37 mouse cellular contexts compared by ENCODE assay signal in the genomic region with DNA sequence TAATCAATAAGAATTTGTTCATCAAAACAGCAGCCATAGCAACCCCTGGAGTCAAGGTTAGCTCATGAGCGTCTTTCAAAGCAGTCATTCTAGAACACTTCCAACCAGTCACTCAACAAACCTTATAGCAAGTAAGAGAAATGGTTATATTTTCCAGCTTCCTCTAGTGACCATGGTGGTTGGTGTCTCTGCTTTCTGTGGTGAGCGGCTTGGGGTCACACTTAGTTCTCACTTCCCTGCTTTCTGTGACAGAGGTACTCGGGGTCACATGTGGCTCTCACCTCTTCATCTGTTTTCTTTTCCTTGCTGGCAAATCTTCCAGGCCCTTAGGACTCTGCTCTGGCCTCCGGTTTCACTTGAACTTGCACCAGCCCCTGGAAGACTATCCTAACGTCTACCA. TPM values are rescaled to one million over a fixed set of nuclear protein-coding genes. Genes with fewer than 3 reads are reported as not detected.
"Had no signal": no experiment of that assay in that cellular context is flagged by ENCODE, and none has a peak within 500 bp of the region (broad histone marks: within the 10 kb centered on the region; RNA-seq: fewer than 3 reads in every experiment).

No protein-coding gene starts in this region.

- H3K4me2 ChIP-seq: embryonic facial prominence, embryonic 12.5 days; embryonic facial prominence, embryonic 13.5 days; embryonic facial prominence, embryonic 15.5 days; forebrain, embryonic 12.5 days; forebrain, embryonic 13.5 days; forebrain, embryonic 15.5 days had no signal

- H3K27ac ChIP-seq: embryonic facial prominence, embryonic 10.5 days; embryonic facial prominence, embryonic 12.5 days; embryonic facial prominence, embryonic 13.5 days; embryonic facial prominence, embryonic 15.5 days; forebrain, embryonic 10.5 days; forebrain, embryonic 12.5 days; forebrain, embryonic 13.5 days; forebrain, embryonic 15.5 days; gastrocnemius, adult 2 months; heart, adult 2 months had no signal

- ATAC-seq: forebrain, embryonic 13.5 days; forebrain, embryonic 14.5 days; forebrain, embryonic 15.5 days; forebrain, embryonic 16.5 days; forebrain, postnatal 0 days had no signal

- DNase-seq: cerebellum, adult 18-20 months; cerebellum, adult 2 months; cerebellum, adult 8-10 months; cerebellum, adult 9-10 months; cerebellum, adult 9-11 months; cerebellum, postnatal 10 days; cerebellum, postnatal 14 days; cerebellum, postnatal 25 days; cerebellum, postnatal 36 days; embryo, embryonic 11 days; forebrain, postnatal 0 days; gastrocnemius, adult 2 months; gastrocnemius, postnatal 10 days; gastrocnemius, postnatal 14 days; gastrocnemius, postnatal 25 days; gastrocnemius, postnatal 36 days; heart, adult 11 months; heart, adult 18-20 months; heart, adult 2 months had no signal

- H3K9me3 ChIP-seq: embryonic facial prominence, embryonic 10.5 days; embryonic facial prominence, embryonic 12.5 days; embryonic facial prominence, embryonic 13.5 days; embryonic facial prominence, embryonic 15.5 days; forebrain, embryonic 10.5 days; forebrain, embryonic 12.5 days; forebrain, embryonic 13.5 days; forebrain, embryonic 15.5 days had no signal

- H3K36me3 ChIP-seq: embryonic facial prominence, embryonic 10.5 days; embryonic facial prominence, embryonic 12.5 days; embryonic facial prominence, embryonic 13.5 days; embryonic facial prominence, embryonic 15.5 days; forebrain, embryonic 10.5 days; forebrain, embryonic 12.5 days; forebrain, embryonic 15.5 days had no signal

- H3K27me3 ChIP-seq: embryonic facial prominence, embryonic 12.5 days; embryonic facial prominence, embryonic 13.5 days; embryonic facial prominence, embryonic 15.5 days; forebrain, embryonic 12.5 days; forebrain, embryonic 13.5 days; forebrain, embryonic 15.5 days had no signal

- H3K4me3 ChIP-seq: embryonic facial prominence, embryonic 10.5 days; embryonic facial prominence, embryonic 12.5 days; embryonic facial prominence, embryonic 13.5 days; embryonic facial prominence, embryonic 15.5 days; erythroblast, embryonic 14.5 days; forebrain, embryonic 10.5 days; forebrain, embryonic 12.5 days; forebrain, embryonic 13.5 days; forebrain, embryonic 15.5 days; gastrocnemius, adult 2 months; heart, adult 2 months had no signal

- H3K9ac ChIP-seq: embryonic facial prominence, embryonic 12.5 days; embryonic facial prominence, embryonic 13.5 days; embryonic facial prominence, embryonic 15.5 days; forebrain, embryonic 12.5 days; forebrain, embryonic 13.5 days; forebrain, embryonic 15.5 days; forebrain, postnatal 0 days had no signal

- H3K4me1 ChIP-seq: embryonic facial prominence, embryonic 12.5 days; embryonic facial prominence, embryonic 15.5 days; forebrain, embryonic 10.5 days; forebrain, embryonic 12.5 days; forebrain, embryonic 13.5 days; forebrain, embryonic 15.5 days had no signal

RNA-seq across cellular contexts. Expression of gene Slc28a3, which starts 8.6 kb away (rescaled TPM):
- total RNA-seq: gastrocnemius, adult 18-20 months; gastrocnemius, adult 2 months; gastrocnemius, adult 8-10 months; gastrocnemius, postnatal 10 days; gastrocnemius, postnatal 14 days; gastrocnemius, postnatal 25 days; gastrocnemius, postnatal 36 days; gastrocnemius, postnatal 4 days; heart, adult 2 months had no signal
- polyA plus RNA-seq: cortical plate, adult 2 months; embryonic facial prominence, embryonic 10.5 days; embryonic facial prominence, embryonic 11.5 days; erythroblast, embryonic 14.5 days; forebrain, embryonic 11.5 days; forebrain, embryonic 12.5 days; forebrain, embryonic 14.5 days; forebrain, embryonic 15.5 days; forebrain, embryonic 16.5 days; frontal cortex, adult 2 months had no signal
